Mouse (Mus musculus): ENCODE measurements at regions not wholly inside any gene's neighbourhood (a gene's known extent, or its start where the extent isn't known, plus 50 kb on each side); places are given as distances from the start of the nearest gene placed in this dataset.

DNA sequence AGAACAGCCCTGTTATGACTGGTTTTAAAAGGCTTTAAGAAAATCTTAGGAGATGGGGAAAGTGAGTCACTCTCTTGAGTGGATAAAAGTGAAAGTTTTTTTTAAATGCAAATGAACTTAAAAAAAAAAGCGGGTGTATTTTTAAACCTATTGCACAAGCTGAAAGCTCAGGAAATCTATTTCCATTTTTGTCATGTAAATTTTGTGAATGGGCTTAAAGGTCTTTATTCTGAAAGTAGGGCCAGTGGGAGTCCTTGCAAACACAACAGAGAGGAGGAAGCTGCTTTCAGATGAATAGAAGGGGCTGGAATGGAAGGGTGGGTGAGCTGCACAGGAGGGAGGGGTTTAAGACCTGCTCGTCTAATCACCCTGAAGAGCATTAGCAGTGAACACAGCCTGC lies 62.9 kb downstream of the Fam84a start:
- H3K27ac ChIP-seq (replicated peaks), result no peak overlapping the region
- H3K36me3 ChIP-seq (ENCODE audit: control insufficient read depth, insufficient read depth, low read length), result no peaks in the 10 kb centered on the region
- no peaks in the 10 kb centered on the region for H3K27me3 ChIP-seq (ENCODE audit: control insufficient read depth, insufficient read depth, low read length)
- H3K4me1 ChIP-seq (replicated peaks; ENCODE audit: control insufficient read depth, insufficient read depth), result no peaks in the 10 kb centered on the region
- DNase-seq (ENCODE audit: low spot score) (no peak), ATAC-seq (ENCODE audit: low FRiP score, low TSS enrichment) (no peak)
- no peaks in the 10 kb centered on the region for H3K9me3 ChIP-seq (ENCODE audit: control insufficient read depth, low read length)
- H3K4me2 ChIP-seq (replicated peaks; ENCODE audit: low read depth), result no peak overlapping the region
- H3K4me3 ChIP-seq (ENCODE audit: low read depth, low read length), result no peak overlapping the region
- WGBS, result 53% methylated on average over 2 of the region's 2 CpGs
- TF ChIP-seq EP300 (optimal IDR thresholded peaks at IDR 0.05) (no peak), CTCF (IDR thresholded peaks at IDR 0.05; ENCODE audit: low read depth) (no peak)
- H3K9ac ChIP-seq (ENCODE audit: low read length), result no peak overlapping the region

DNA sequence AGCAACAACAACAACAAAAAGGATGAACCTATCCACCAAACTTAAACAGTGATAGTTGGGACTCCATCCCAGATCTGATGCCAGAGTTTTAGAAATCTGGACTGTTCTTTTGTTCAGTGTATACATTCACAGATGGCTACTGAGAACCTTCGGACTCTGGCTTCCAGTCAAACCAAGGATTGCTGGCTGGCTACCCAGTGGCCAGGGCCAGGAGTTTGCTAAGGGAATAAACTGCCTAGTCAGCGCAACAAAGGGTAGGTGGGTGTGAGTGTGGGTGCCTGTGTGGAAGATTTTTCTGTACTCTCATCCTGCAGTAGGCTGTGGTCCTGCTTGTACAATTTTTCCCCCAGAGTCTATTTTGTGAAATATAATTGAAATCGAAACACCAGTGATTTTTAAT lies 69.1 kb downstream of the Fam84a start:
- Histone ChIP-seq H3K9me3 (ENCODE audit: control insufficient read depth, low read length) (no peaks in the 10 kb centered on the region), H3K36me3 (ENCODE audit: control insufficient read depth, insufficient read depth, low read length) (no peaks in the 10 kb centered on the region), H3K27me3 (ENCODE audit: control insufficient read depth, insufficient read depth, low read length) (no peaks in the 10 kb centered on the region), H3K4me3 (ENCODE audit: low read depth, low read length) (no peak overlapping the region), H3K9ac (ENCODE audit: low read length) (no peak overlapping the region), H3K27ac (replicated peaks) (no peak overlapping the region), H3K4me1 (replicated peaks; ENCODE audit: control insufficient read depth, insufficient read depth) (no peaks in the 10 kb centered on the region), H3K4me2 (replicated peaks; ENCODE audit: low read depth) (no peak overlapping the region)
- ATAC-seq (ENCODE audit: low FRiP score, low TSS enrichment) (no peak), DNase-seq (ENCODE audit: low spot score) (no peak)
- WGBS, result 82% methylated on average over 3 of the region's 3 CpGs
- TF ChIP-seq CTCF (IDR thresholded peaks at IDR 0.05; ENCODE audit: low read depth) (no peak), EP300 (optimal IDR thresholded peaks at IDR 0.05) (no peak)

DNA sequence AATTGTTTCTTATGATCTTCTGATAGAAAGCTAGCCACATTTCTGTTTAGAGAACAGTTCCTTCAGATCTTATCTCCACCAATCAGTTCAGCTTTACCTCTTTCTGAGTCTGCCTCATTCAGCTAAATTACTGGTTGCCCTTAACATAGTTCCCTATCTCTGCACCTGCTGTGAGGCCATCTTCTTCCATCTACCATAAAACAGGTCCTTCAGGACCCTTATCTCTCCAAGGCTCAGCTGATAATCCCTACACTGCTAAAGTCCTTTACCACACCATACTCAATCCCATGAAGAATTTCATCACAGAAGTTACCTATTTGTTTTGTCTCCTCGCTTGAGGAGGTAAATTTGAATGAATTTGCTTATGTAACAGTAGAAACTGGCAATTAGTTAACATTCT lies 72.0 kb downstream of the Fam84a start:
- WGBS, result 74% methylated on average over 1 of the region's 1 CpGs
- Histone ChIP-seq H3K27ac (replicated peaks) (no peak overlapping the region), H3K4me1 (replicated peaks; ENCODE audit: control insufficient read depth, insufficient read depth) (no peaks in the 10 kb centered on the region), H3K27me3 (ENCODE audit: control insufficient read depth, insufficient read depth, low read length) (no peaks in the 10 kb centered on the region), H3K4me3 (ENCODE audit: low read depth, low read length) (no peak overlapping the region), H3K9me3 (ENCODE audit: control insufficient read depth, low read length) (no peaks in the 10 kb centered on the region), H3K36me3 (ENCODE audit: control insufficient read depth, insufficient read depth, low read length) (no peaks in the 10 kb centered on the region), H3K4me2 (replicated peaks; ENCODE audit: low read depth) (no peak overlapping the region), H3K9ac (ENCODE audit: low read length) (no peak overlapping the region)
- TF ChIP-seq EP300 (optimal IDR thresholded peaks at IDR 0.05) (no peak), CTCF (IDR thresholded peaks at IDR 0.05; ENCODE audit: low read depth) (no peak)
- ATAC-seq (ENCODE audit: low FRiP score, low TSS enrichment) (no peak), DNase-seq (ENCODE audit: low spot score) (no peak)

DNA sequence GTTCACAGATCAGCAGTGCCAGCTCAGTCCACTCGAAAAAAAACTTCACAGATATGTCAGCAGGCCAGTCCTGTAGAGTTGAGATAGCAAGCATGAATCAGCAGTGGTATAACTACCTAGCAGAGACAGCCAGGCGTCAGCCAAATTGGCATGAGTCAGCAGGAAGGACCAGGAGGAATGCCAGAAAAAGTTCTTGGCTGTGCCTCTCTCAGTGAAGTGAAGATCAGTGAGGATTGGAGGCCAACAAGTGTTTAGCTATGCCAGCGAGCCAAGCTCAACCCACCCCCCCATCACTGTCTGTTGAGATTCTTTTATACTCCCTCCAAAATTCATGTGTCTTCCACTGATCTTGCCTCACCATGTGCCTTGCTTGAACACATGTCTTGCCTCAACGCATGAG lies 82.8 kb downstream of the Fam84a start:
- DNase-seq (ENCODE audit: low spot score) (peak; percentile 13), ATAC-seq (ENCODE audit: low FRiP score, low TSS enrichment) (no peak)
- Histone ChIP-seq H3K27ac (replicated peaks) (no peak overlapping the region), H3K4me2 (replicated peaks; ENCODE audit: low read depth) (no peak overlapping the region), H3K4me3 (ENCODE audit: low read depth, low read length) (no peak overlapping the region), H3K4me1 (replicated peaks; ENCODE audit: control insufficient read depth, insufficient read depth) (no peaks in the 10 kb centered on the region), H3K9ac (ENCODE audit: low read length) (no peak overlapping the region), H3K9me3 (ENCODE audit: control insufficient read depth, low read length) (no peaks in the 10 kb centered on the region), H3K27me3 (ENCODE audit: control insufficient read depth, insufficient read depth, low read length) (no peaks in the 10 kb centered on the region), H3K36me3 (ENCODE audit: control insufficient read depth, insufficient read depth, low read length) (no peaks in the 10 kb centered on the region)
- 51% methylated on average over 4 of the region's 4 CpGs for WGBS
- TF ChIP-seq CTCF (IDR thresholded peaks at IDR 0.05; ENCODE audit: low read depth), result no peak
- no peak for TF ChIP-seq EP300 (optimal IDR thresholded peaks at IDR 0.05)

DNA sequence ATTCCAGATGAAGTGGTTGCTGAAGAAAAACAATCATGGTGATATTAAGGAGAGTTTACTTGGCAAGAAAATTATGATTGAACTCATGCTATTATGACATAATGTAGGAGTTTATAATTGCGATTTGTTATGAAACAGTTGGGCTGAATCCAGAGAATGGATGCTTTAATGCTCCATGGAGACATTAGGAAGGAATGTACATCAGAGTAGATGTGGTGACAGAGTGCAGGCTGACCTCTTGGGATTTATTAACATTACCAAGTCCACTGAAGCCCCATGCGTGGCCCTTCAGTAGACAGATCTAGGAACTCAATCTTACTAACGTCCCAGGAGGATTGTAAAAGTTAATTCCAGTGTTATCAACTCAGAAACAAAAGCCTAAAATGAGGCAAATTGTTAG lies 86.5 kb downstream of the Fam84a start:
- ATAC-seq (ENCODE audit: low FRiP score, low TSS enrichment) (no peak), DNase-seq (ENCODE audit: low spot score) (no peak)
- Histone ChIP-seq H3K4me3 (ENCODE audit: low read depth, low read length) (no peak overlapping the region), H3K4me2 (replicated peaks; ENCODE audit: low read depth) (no peak overlapping the region), H3K36me3 (ENCODE audit: control insufficient read depth, insufficient read depth, low read length) (no peaks in the 10 kb centered on the region), H3K27ac (replicated peaks) (no peak overlapping the region), H3K9ac (ENCODE audit: low read length) (no peak overlapping the region), H3K9me3 (ENCODE audit: control insufficient read depth, low read length) (no peaks in the 10 kb centered on the region), H3K4me1 (replicated peaks; ENCODE audit: control insufficient read depth, insufficient read depth) (no peaks in the 10 kb centered on the region), H3K27me3 (ENCODE audit: control insufficient read depth, insufficient read depth, low read length) (no peaks in the 10 kb centered on the region)
- no peak for TF ChIP-seq CTCF (IDR thresholded peaks at IDR 0.05; ENCODE audit: low read depth)
- no peak for TF ChIP-seq EP300 (optimal IDR thresholded peaks at IDR 0.05)
- WGBS, result 36% methylated on average over 3 of the region's 3 CpGs

DNA sequence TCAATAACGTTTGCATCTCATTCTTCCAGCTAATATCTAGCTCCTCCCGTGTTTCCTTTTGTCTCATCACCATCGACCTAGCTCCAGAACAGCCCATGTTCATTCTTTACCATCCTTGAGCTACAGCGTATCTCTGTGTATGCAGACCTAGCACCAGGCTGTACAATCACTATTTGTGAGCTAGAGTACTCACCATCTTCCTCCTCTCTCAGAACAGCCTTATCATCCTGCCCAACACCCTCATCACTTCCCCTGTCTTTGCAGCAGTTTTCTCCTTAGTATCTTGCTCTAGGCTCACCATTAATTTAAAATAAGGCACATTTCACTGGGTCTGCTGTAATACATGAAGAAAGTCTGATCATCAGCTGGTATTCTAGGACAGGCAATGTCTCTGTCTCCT lies 88.6 kb downstream of the Fam84a start:
- ATAC-seq (ENCODE audit: low FRiP score, low TSS enrichment), result no peak

More for the DNA sequence above, 88.6 kb downstream of the Fam84a start:
- Histone ChIP-seq H3K9me3 (ENCODE audit: control insufficient read depth, low read length) (no peaks in the 10 kb centered on the region), H3K4me1 (replicated peaks; ENCODE audit: control insufficient read depth, insufficient read depth) (no peaks in the 10 kb centered on the region), H3K4me3 (ENCODE audit: low read depth, low read length) (no peak overlapping the region), H3K27me3 (ENCODE audit: control insufficient read depth, insufficient read depth, low read length) (no peaks in the 10 kb centered on the region), H3K36me3 (ENCODE audit: control insufficient read depth, insufficient read depth, low read length) (no peaks in the 10 kb centered on the region), H3K9ac (ENCODE audit: low read length) (no peak overlapping the region), H3K27ac (replicated peaks) (no peak overlapping the region), H3K4me2 (replicated peaks; ENCODE audit: low read depth) (no peak overlapping the region)
- no peak for TF ChIP-seq EP300 (optimal IDR thresholded peaks at IDR 0.05)
- no peak for TF ChIP-seq CTCF (IDR thresholded peaks at IDR 0.05; ENCODE audit: low read depth)
- WGBS, result 75% methylated on average over 4 of the region's 4 CpGs
- DNase-seq (ENCODE audit: low spot score), result no peak
